Mouse (Mus musculus): ENCODE data around the gene Nln.

Gene Nln

GRCm38 (mm10) chr13:104109288-104109815 is at the start of gene Nln, which contains the start of gene Sgtb:
TSS of gene Nln (minus strand) at chr13:104109614.
TSS of gene Sgtb (plus strand) at chr13:104109741.
- in situ Hi-C loops (cut with MboI; ENCODE audit: low sequenced_read_pairs), result no loop called here

GRCm38 (mm10) chr13:104155686-104156085 is 46.3 kb upstream of the Nln start:
- in situ Hi-C loops (cut with MboI; ENCODE audit: low sequenced_read_pairs), result no loop called here

- in situ Hi-C loops (cut with MboI; ENCODE audit: low sequenced_read_pairs), result no loop called here
These were observed 45.7 kb upstream of the Nln start for GRCm38 (mm10) chr13:104155106-104155505.

- in situ Hi-C loops (cut with MboI; ENCODE audit: low sequenced_read_pairs), result no loop called here
These were observed 44.8 kb upstream of the Nln start for GRCm38 (mm10) chr13:104154180-104154579.

- in situ Hi-C loops (cut with MboI; ENCODE audit: low sequenced_read_pairs), result no loop called here
These were observed 36.2 kb upstream of the Nln start for GRCm38 (mm10) chr13:104145646-104146045.

GRCm38 (mm10) chr13:104144871-104145270 is 35.5 kb upstream of the Nln start:
- in situ Hi-C loops (cut with MboI; ENCODE audit: low sequenced_read_pairs), result no loop called here

GRCm38 (mm10) chr13:104139369-104140209 is 30.2 kb upstream of the Nln start:
- in situ Hi-C loops (cut with MboI; ENCODE audit: low sequenced_read_pairs), result no loop called here

- in situ Hi-C loops (cut with MboI; ENCODE audit: low sequenced_read_pairs), result no loop called here
These were observed 25.2 kb upstream of the Nln start for GRCm38 (mm10) chr13:104134510-104135085.

GRCm38 (mm10) chr13:104132561-104132960 is 23.1 kb upstream of the Nln start:
- in situ Hi-C loops (cut with MboI; ENCODE audit: low sequenced_read_pairs), result no loop called here

GRCm38 (mm10) chr13:104123662-104124381 is 14.4 kb upstream of the Nln start:
- in situ Hi-C loops (cut with MboI; ENCODE audit: low sequenced_read_pairs), result no loop called here

- in situ Hi-C loops (cut with MboI; ENCODE audit: low sequenced_read_pairs), result no loop called here
These were observed 12.8 kb upstream of the Nln start for GRCm38 (mm10) chr13:104122078-104122840.

- in situ Hi-C loops (cut with MboI; ENCODE audit: low sequenced_read_pairs), result no loop called here
These were observed 5.4 kb upstream of the Nln start for GRCm38 (mm10) chr13:104114827-104115226.

- in situ Hi-C loops (cut with MboI; ENCODE audit: low sequenced_read_pairs), result no loop called here
These were observed 4.4 kb upstream of the Nln start for GRCm38 (mm10) chr13:104113782-104114181.

- in situ Hi-C loops (cut with MboI; ENCODE audit: low sequenced_read_pairs), result no loop called here
These were observed 3.0 kb upstream of the Nln start for GRCm38 (mm10) chr13:104112266-104112900.

- in situ Hi-C loops (cut with MboI; ENCODE audit: low sequenced_read_pairs), result no loop called here
These were observed 1.1 kb upstream of the Nln start for GRCm38 (mm10) chr13:104110526-104110925.

- in situ Hi-C loops (cut with MboI; ENCODE audit: low sequenced_read_pairs), result no loop called here
These were observed 555 bp upstream of the Nln start for GRCm38 (mm10) chr13:104109816-104110521.

GRCm38 (mm10) chr13:104108651-104109287 is 645 bp downstream of the Nln start:
- in situ Hi-C loops (cut with MboI; ENCODE audit: low sequenced_read_pairs), result no loop called here

- in situ Hi-C loops (cut with MboI; ENCODE audit: low sequenced_read_pairs), result no loop called here
These were observed 7.7 kb downstream of the Nln start for GRCm38 (mm10) chr13:104101606-104102235.

- in situ Hi-C loops (cut with MboI; ENCODE audit: low sequenced_read_pairs), result no loop called here
These were observed 9.0 kb downstream of the Nln start for GRCm38 (mm10) chr13:104100416-104100815.

Measured in CH12F3 (cell line).